Mouse (Mus musculus): ENCODE measurements around the gene Cemip2.

Gene Cemip2

DNA sequence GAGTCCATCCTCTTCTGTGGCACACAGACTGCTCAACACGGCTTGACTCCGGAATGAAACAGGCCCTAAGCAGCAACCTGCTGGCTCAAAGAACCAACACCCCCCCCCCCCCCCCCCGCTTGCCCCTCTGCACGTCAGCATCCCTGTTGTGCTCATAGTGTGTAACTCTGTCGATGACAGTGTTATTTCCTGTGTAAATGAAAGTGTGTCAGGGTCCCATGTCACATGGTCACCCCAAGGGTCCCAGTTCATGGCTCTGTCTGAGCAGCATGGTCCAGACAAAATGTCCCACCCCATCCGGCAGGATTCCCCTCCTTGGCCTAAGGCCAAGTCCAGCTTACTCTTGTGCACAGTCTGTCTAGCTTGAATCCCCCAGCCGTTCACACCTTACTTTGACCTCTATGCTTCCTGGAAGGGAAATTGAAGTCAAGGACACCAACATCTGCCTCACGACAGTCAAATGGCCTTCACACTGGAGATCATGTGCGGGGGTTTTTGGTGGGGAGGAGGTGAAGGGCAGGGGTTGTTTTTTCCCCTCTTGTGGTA is 10.6 kb upstream of the Cemip2 start:
- Histone ChIP-seq H3K27me3 (ENCODE audit: control insufficient read depth, insufficient read depth, low read length, poor library complexity, severe bottlenecking) (no peaks in the 10 kb centered on the region; the same call in 1 of the 2 replicates), H3K36me3 (ENCODE audit: control insufficient read depth, insufficient read depth, low read length, poor library complexity, severe bottlenecking) (no peaks in the 10 kb centered on the region)
- DNase-seq (ENCODE audit: low read depth, low spot score), result no peak

DNA sequence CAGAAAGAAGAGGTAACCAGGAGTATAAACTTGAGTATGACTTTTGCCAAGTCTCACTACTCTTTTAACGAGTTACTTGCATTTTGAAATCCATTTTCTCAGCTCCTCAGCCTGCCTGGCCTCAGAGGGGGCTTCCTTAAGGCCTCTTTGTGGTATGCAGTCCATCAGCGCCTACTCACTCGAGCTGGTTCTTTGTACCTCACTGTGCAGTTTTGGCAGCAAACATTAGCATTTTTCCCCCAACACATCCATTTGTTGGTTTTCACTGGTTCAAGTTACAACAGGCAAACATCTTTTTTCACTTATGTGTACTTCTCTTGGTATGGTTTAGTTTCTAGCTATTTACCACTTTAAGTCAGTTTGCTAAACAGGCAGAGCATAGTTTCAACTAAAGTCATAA is 8.3 kb upstream of the Cemip2 start:
- DNase-seq (ENCODE audit: low read depth, low spot score), result no peak
- Histone ChIP-seq H3K27me3 (ENCODE audit: control insufficient read depth, insufficient read depth, low read length, poor library complexity, severe bottlenecking) (no peaks in the 10 kb centered on the region), H3K36me3 (ENCODE audit: control insufficient read depth, insufficient read depth, low read length, poor library complexity, severe bottlenecking) (no peaks in the 10 kb centered on the region)

DNA sequence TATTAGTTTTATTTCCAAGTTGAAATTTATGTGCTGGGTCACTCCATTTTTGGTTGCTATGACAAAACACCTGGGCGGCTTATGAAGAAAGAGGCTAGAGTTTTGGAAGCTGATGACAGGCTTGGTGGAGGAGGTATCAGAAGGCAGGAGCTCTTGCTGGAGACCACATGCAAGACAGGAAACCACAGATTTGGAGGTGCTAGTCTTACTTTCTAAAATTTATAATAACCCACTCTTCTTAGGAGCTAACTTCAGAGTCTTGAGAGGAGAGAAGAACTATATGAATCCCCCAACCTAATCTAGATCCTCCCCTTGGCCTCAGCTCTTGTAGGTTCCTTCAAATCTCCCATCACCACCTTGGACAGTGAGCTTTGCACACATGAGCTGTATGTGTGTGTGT is 6.6 kb upstream of the Cemip2 start:
- no peaks in the 10 kb centered on the region for H3K27me3 ChIP-seq (ENCODE audit: control insufficient read depth, insufficient read depth, low read length, poor library complexity, severe bottlenecking)
- DNase-seq (ENCODE audit: low read depth, low spot score), result no peak

DNA sequence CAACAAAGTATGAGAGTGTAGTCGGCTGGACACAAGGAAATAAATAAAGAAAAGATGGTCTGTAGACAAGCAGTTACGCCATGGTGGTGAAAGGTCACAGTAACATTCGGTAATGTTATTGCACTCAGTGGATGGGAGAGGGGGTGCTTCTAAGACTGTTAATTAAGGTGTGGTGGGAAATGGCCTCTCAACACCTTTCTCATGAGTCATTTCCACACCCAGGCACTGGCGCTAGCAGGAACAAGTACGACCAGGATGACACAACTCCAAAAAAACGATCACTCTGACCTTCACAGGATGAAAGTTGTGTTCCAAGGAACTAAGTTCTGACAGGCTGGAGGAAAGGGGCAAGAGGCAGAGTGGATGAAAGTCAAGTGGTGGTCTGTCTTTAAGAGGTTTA is 4.5 kb upstream of the Cemip2 start:
- DNase-seq (ENCODE audit: low read depth, low spot score), result no peak
- H3K27me3 ChIP-seq (ENCODE audit: control insufficient read depth, insufficient read depth, low read length, poor library complexity, severe bottlenecking), result no peaks in the 10 kb centered on the region
- no peaks in the 10 kb centered on the region for H3K36me3 ChIP-seq (ENCODE audit: control insufficient read depth, insufficient read depth, low read length, poor library complexity, severe bottlenecking)

More for the DNA sequence above, 6.6 kb upstream of the Cemip2 start:
- no peaks in the 10 kb centered on the region for H3K36me3 ChIP-seq (ENCODE audit: control insufficient read depth, insufficient read depth, low read length, poor library complexity, severe bottlenecking)

DNA sequence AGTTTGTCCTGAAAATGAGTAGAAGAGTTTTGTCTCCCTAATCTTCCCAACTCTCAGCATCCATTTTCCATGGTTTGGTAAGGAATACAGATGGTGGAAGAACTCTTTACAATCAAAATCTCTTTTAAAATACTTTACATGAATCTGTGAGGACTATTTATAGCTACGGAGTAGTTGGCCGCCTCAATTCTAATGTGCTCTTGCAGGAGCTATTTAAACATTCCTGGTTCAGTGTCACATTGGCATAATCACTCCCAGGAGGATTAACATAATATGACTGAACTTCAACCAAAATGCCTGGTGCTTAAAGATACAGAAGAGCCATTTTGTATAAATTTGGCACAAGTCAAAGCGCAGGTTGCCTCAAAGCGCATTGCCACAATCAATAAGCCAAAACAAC is 2.5 kb upstream of the Cemip2 start:
- no peaks in the 10 kb centered on the region for H3K36me3 ChIP-seq (ENCODE audit: control insufficient read depth, insufficient read depth, low read length, poor library complexity, severe bottlenecking)

DNA sequence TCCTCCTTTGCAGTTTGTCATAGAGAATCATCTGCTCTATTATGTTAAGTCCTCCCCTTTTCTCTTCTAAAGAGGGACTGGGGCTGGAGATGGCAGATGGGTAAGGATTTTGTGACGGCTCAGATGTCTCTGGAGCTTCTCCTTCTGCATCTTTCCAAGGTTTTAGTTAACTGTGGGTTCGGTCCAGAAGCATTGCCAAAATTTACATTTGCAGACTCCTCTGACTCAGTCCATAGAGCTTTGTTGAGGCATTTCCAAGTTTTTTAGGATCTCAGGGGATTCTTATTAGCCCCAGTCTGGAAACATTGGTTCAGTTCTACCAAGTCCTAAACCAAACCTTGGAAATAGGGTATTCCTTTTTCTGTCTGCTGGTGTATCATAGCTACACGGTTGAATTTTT is 1.5 kb upstream of the Cemip2 start:
- no peaks in the 10 kb centered on the region for H3K27me3 ChIP-seq (ENCODE audit: control insufficient read depth, insufficient read depth, low read length, poor library complexity, severe bottlenecking)
- no peaks in the 10 kb centered on the region for H3K36me3 ChIP-seq (ENCODE audit: control insufficient read depth, insufficient read depth, low read length, poor library complexity, severe bottlenecking)
- DNase-seq (ENCODE audit: low read depth, low spot score), result no peak

More for the DNA sequence above, 2.5 kb upstream of the Cemip2 start:
- no peak for DNase-seq (ENCODE audit: low read depth, low spot score)
- H3K27me3 ChIP-seq (ENCODE audit: control insufficient read depth, insufficient read depth, low read length, poor library complexity, severe bottlenecking), result no peaks in the 10 kb centered on the region

DNA sequence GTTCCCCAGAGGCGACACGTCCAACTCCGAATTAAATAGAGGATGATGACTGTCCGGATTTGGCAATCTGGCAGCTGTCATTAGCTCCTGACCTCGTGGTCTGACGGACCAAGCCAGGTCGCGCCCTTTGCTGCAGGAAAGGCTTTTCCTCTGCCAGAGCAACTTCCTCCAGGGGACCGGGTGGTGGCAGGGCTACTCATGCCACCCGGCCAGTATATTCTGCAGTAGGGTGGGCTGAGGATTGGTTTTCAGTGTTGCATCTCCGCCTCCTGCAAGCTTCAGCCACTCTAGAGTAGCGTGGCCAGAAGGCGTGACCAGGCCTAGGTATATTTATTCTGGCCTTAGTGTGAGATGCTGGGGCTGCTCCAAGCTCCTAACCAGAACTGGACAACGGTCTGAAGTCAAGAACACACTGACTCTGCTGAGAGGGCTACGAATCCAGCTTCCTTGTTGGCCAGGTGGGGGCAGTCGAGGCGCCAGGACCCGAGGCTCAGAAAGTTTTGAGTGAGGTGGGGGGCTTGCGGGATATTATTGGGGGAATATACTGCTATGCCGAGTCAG is 891 bp upstream of the Cemip2 start:
- DNase-seq (ENCODE audit: low read depth, low spot score), result peak; percentile 63
- H3K27me3 ChIP-seq (ENCODE audit: control insufficient read depth, insufficient read depth, low read length, poor library complexity, severe bottlenecking), result no peaks in the 10 kb centered on the region
- H3K36me3 ChIP-seq (ENCODE audit: control insufficient read depth, insufficient read depth, low read length, poor library complexity, severe bottlenecking), result no peaks in the 10 kb centered on the region

DNA sequence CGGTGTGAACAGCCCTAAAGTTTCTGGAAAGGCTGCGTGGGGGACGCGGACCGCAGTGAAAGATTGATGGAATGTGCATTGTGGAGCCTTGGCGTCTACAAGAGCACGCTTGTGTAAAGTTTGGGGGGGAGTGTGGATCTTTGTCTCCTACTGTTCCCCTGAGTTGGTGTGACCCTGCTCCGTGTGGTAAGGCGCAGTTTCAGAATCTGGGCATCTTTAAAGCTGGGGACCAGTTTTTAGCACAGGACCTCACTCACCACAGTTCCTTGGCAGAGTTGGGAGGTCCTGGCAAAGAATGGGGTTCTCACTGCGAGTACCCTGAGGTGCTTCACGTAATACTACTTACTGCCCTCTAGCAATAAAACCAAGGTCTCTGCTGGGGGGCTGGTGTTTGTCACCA is 964 bp downstream of the Cemip2 start:
- no peaks in the 10 kb centered on the region for H3K36me3 ChIP-seq (ENCODE audit: control insufficient read depth, insufficient read depth, low read length, poor library complexity, severe bottlenecking)
- peak; percentile 5 for DNase-seq (ENCODE audit: low read depth, low spot score)
- no peaks in the 10 kb centered on the region for H3K27me3 ChIP-seq (ENCODE audit: control insufficient read depth, insufficient read depth, low read length, poor library complexity, severe bottlenecking)

DNA sequence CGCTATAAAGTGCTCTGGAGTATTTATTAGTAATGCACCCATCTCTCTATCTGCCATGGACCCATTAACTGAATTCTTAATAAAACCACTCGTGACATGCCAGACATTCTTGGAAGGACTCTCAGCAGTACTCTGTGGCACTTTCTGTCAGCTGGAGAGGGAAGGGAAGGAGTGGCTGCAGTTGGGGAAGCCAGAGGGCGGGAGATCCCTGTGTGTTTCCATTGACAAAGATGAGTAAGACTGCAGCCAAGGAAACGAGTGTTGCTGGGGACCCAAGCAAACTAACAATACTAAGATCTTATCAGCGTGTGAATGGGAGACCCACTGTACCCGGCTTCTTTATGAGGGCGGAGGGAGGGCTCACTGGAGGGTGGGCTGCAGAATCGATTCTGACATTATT is 2.5 kb downstream of the Cemip2 start:
- Histone ChIP-seq H3K27me3 (ENCODE audit: control insufficient read depth, insufficient read depth, low read length, poor library complexity, severe bottlenecking) (no peaks in the 10 kb centered on the region), H3K36me3 (ENCODE audit: control insufficient read depth, insufficient read depth, low read length, poor library complexity, severe bottlenecking) (no peaks in the 10 kb centered on the region)
- DNase-seq (ENCODE audit: low read depth, low spot score), result no peak

DNA sequence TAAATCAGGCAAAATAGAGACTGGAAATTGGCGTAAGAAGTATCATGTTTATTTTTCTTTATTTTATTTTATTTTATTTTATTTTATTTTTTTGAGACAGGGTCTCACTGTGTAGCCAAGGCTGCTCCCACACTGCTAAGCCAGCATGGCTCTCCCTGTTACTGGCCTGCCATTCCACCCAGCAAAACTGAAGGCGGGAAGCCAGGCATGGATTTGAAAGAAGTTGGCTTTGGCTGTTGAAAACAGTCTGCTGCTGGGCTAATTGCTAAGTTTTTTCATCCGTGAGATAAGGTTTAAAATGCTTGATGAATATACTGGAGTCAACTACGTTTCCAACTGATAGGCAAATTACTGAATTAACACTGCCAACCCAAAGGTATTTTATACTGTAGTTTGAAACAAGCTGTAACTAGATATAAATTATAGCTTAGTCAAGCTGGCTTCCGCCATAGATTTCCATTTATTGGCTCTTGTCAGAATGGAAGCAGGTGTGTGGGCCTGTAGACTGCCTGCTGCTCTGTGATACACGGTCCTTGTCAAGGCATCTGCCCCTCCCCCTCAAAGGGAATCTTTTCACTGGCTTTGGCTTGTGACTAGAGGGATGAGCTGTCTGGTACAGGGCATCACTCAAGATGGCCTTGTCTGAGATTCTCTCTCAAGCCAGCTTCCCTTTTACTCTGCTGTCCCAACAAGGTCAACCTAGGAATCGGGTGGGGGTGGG is 3.1 kb downstream of the Cemip2 start:
- no peak for DNase-seq (ENCODE audit: low read depth, low spot score)
- Histone ChIP-seq H3K36me3 (ENCODE audit: control insufficient read depth, insufficient read depth, low read length, poor library complexity, severe bottlenecking) (no peaks in the 10 kb centered on the region), H3K27me3 (ENCODE audit: control insufficient read depth, insufficient read depth, low read length, poor library complexity, severe bottlenecking) (no peaks in the 10 kb centered on the region)

DNA sequence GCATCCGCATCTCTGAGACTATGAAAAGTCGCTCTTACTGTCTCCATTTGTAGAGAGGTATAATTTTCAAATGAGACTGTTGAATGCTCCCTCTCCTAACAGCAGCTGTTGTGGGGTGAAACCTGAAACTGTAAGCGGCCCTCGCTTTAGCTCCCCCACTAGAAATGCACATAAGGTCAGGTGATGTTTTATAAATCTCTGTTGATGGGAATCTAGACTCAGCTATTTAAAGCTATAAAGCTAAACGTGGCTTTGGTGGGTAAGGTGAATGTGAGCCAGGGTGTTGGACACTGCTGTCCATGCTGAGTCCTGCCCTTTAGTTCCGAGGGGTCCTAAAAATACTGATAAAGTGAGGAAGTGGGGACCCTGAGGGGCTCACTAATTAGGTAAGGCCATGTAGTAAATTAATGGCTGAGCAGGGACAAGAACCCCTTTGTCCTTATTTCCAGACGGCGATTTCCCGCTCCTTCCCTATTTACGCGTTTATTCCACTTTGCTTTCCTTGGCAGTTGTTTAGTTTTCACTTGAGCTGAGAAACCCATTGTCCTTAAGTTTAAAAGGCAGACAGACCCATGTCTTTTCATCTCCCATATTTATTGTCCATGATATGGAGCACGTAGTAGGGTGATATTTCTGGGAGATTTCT is 3.8 kb downstream of the Cemip2 start:
- Histone ChIP-seq H3K27me3 (ENCODE audit: control insufficient read depth, insufficient read depth, low read length, poor library complexity, severe bottlenecking) (no peaks in the 10 kb centered on the region), H3K36me3 (ENCODE audit: control insufficient read depth, insufficient read depth, low read length, poor library complexity, severe bottlenecking) (no peaks in the 10 kb centered on the region)
- no peak for DNase-seq (ENCODE audit: low read depth, low spot score)

DNA sequence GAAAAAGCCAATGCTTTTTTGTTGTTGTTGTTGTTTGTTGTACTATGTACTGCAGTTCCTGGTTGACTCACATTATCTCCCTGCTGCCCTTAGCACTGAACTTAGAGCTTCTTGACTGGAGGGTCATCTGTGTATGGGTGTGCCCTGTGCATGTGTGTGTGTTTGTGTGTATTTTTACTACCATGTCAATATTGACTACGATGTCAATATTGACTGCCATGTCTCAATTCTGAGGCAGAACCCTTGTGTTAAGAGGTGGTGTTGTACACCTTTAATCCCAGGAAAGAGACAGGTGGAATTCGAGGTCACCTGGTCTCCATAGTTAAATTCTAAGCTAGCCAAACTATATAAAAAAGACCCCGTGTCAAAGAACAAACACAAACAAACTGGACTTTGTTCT is 5.6 kb downstream of the Cemip2 start:
- H3K36me3 ChIP-seq (ENCODE audit: control insufficient read depth, insufficient read depth, low read length, poor library complexity, severe bottlenecking), result no peaks in the 10 kb centered on the region
- no peak for DNase-seq (ENCODE audit: low read depth, low spot score)
- H3K27me3 ChIP-seq (ENCODE audit: control insufficient read depth, insufficient read depth, low read length, poor library complexity, severe bottlenecking), result no peaks in the 10 kb centered on the region

DNA sequence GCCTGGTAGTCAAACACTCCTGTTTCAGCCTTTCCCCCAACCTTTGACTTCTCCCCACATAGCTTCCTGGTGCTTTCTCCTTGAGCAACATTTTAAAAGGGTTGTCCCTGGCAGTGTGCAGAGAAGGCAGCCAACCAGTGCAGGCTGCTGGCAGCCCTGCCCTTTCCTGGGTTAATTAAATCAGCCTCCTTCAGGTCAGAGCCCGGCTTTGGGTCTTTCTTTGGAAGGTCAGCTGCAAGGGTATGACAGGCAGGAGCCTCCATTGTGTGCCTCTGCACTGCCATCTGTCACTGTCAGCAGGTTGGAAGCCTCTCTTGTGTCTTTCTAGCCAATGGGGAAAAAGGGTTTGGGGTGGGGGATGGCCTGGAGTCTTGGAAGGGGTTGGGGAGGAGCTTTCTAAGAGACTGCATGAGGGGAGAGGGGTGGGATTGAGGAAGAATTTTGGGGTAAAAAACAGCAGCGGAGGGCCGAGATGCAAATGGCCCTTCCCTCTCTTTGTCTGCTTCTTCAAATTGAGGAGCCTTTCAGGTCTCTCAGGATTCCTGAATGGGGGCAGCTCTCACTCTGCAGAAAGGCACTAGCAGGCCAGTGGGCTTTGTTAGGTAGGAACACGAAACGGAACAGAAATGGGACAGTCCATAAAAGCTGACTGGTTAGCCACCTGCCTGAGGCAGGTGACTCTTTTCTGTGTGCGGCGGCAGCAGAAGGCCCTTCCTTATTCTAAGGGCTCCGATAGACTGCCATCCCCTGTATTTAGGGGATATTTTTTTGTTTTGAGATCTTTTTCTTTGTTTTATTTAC is 6.4 kb downstream of the Cemip2 start:
- DNase-seq (ENCODE audit: low read depth, low spot score), result no peak
- no peaks in the 10 kb centered on the region for H3K27me3 ChIP-seq (ENCODE audit: control insufficient read depth, insufficient read depth, low read length, poor library complexity, severe bottlenecking)
- H3K36me3 ChIP-seq (ENCODE audit: control insufficient read depth, insufficient read depth, low read length, poor library complexity, severe bottlenecking), result no peaks in the 10 kb centered on the region

DNA sequence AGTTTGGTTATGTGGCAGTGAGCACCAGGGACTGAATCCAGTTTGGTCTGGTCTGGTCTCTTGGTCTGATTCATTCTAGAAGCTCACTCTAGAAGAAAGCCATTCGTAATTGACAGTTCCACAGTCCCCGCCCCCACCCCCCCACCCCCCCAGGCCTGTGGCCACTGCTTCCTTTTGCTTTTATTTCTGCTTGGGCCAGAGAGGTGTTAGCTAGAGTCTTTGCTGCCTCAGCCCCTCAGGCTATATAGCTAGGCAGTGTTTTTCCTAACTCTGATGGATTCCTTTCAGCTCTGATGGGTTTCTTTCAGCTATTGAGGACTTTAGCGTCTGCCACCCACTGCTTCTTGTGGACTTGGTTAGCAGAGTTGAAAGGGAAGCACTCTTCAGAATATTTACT is 7.0 kb downstream of the Cemip2 start:
- no peaks in the 10 kb centered on the region for H3K27me3 ChIP-seq (ENCODE audit: control insufficient read depth, insufficient read depth, low read length, poor library complexity, severe bottlenecking)
- DNase-seq (ENCODE audit: low read depth, low spot score), result peak; percentile 4
- H3K36me3 ChIP-seq (ENCODE audit: control insufficient read depth, insufficient read depth, low read length, poor library complexity, severe bottlenecking), result no peaks in the 10 kb centered on the region
